Mouse (Mus musculus) heart, postnatal 0 days (tissue): ENCODE data around the gene Slc22a14. TPM values are rescaled to one million over a fixed set of nuclear protein-coding genes. Genes with fewer than 3 reads are reported as not detected.

ENCODE experiments used
- ATAC-seq: fragments of 200-750 bp; cut with Nextera tagmentation; 2 replicates; pipeline ENCODE4 v1.8.0; 2017; ENCODE audit warnings: low read depth, moderate number of reproducible peaks, moderate library complexity; ENCODE audit not compliant: insufficient read depth
- DNase-seq: peaks from one replicate; pipeline ENCODE4 v3.0.0-alpha.2; 2016; ENCODE audit warnings: low spot score
- H3K27ac ChIP-seq: fragments of 300-500 bp; sonication (generic); 2 replicates; pipeline ENCODE4 v1.5.1; 2014; ENCODE audit warnings: low read depth, mild to moderate bottlenecking
- H3K27me3 ChIP-seq: fragments of 300-500 bp; sonication (generic); 2 replicates; pipeline ENCODE4 v1.6.1; 2014; ENCODE audit warnings: low read length, mixed read lengths; ENCODE audit not compliant: control insufficient read depth, insufficient read depth
- H3K36me3 ChIP-seq: fragments of 300-500 bp; sonication (generic); replicated peaks from 2 replicates; pipeline ENCODE4 v1.6.1; 2014; ENCODE audit warnings: low read length, mixed read lengths; ENCODE audit not compliant: control insufficient read depth, insufficient read depth
- H3K4me1 ChIP-seq: fragments of 300-500 bp; sonication (generic); 2 replicates; pipeline ENCODE4 v1.6.1; 2014; ENCODE audit warnings: antibody characterized with exemption; ENCODE audit not compliant: control insufficient read depth, insufficient read depth
- H3K4me2 ChIP-seq: fragments of 300-500 bp; sonication (generic); 2 replicates; pipeline ENCODE4 v1.6.1; 2014; ENCODE audit warnings: low read depth, mild to moderate bottlenecking, low read length, moderate library complexity
- H3K4me3 ChIP-seq: fragments of 300-500 bp; sonication (generic); 2 replicates; pipeline ENCODE4 v1.5.1; 2014; ENCODE audit warnings: low read depth, low read length
- H3K9ac ChIP-seq: fragments of 300-500 bp; sonication (generic); replicated peaks from 2 replicates; pipeline ENCODE4 v1.6.1; 2014; ENCODE audit warnings: low read depth, low read length, mixed read lengths
- H3K9me3 ChIP-seq: fragments of 300-500 bp; sonication (generic); replicated peaks from 2 replicates; pipeline ENCODE4 v1.6.1; 2016; ENCODE audit warnings: low read length; ENCODE audit not compliant: control insufficient read depth
- CTCF ChIP-seq: IDR thresholded peaks from 2 replicates; pipeline ENCODE4 v1.5.1; 2016; ENCODE audit warnings: antibody characterized with exemption, control low read depth, low read depth
- EP300 ChIP-seq: IDR thresholded peaks from 2 replicates; pipeline ENCODE4 v1.6.1; 2016; ENCODE audit warnings: antibody characterized with exemption, low read depth
- WGBS: fragments of 180-500 bp; shearing (Covaris S2); extraction: QIAGEN DNeasy Blood & Tissue Kit; methylation state at CpG from one replicate; pipeline ENCODE4 v1.1.7; 2014; 5-methylcytosine and 5-hydroxymethylcytosine counted together
- polyA plus RNA-seq: library from polyadenylated mRNA; unstranded; fragments of >200 nt; fragmentation: Nextera tagmentation; extraction: Ambion mirVana; gene quantifications from 2 replicates; pipeline ENCODE4 v1.2.1, GENCODE M21; 2015
- total RNA-seq: library from RNA; depleted of rRNA; stranded (reverse); fragments of >200 nt; gene quantifications from 2 replicates; pipeline ENCODE4 v1.2.3, GENCODE M21; 2014; ENCODE audit warnings: low replicate concordance

Slc22a14 gene
- total and polyA plus RNA-seq, 2 experiments from 2014 or later = 0.08 TPM; not detected in 1

DNA sequence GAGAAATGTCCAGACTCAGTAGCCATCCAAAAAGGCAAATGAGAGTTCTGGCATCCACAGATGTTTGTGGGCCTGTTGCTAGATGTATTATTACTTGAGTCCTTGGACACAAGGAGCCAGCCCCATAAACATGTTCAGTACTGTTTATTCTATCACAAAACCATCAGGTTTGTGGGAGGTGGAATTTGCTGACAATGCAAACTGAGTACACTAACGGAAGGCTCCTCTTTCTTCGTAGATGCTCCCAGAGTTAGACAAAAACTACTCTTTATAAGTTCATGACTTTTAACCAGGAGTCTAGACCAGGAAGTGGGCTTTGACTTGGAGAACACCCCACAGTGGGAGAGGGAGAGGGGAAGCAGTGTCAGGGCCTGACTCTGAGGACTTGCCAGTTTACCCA is 197.7 kb downstream of the Slc22a14 start:
- Histone ChIP-seq H3K9me3 (no peaks in the 10 kb centered on the region), H3K27me3 (no peaks in the 10 kb centered on the region), H3K4me1 (no peaks in the 10 kb centered on the region), H3K4me2 (no peak overlapping the region), H3K4me3 (no peak overlapping the region), H3K9ac (no peak overlapping the region), H3K27ac (no peak overlapping the region), H3K36me3 (no peaks in the 10 kb centered on the region)
- DNase-seq (no peak), ATAC-seq (no peak)
- TF ChIP-seq EP300 = no peak
- no peak for TF ChIP-seq CTCF
- 87% methylated on average over 2 of the region's 2 CpGs for WGBS

DNA sequence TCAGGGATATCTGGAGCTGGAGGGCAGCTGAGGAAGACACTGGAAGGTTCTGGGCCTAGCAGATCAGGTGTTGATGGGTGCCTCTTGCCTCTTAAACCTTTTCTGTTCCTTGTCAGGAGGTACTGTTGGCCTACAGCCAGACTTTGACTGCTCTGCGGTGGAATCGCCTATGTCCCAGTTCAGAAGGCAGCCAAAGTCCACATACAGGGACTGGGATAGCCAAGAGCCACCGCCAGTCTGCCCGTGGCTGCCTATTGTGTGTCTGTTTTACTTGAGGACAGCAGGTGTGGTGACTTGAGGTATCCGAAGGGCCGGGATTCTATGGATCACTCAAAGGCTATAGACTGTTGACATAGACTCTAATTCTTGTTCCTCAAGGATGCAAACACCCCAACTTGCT is 199.8 kb downstream of the Slc22a14 start:
- Histone ChIP-seq H3K4me2 (no peak overlapping the region), H3K9me3 (no peaks in the 10 kb centered on the region), H3K4me3 (no peak overlapping the region), H3K9ac (no peak overlapping the region), H3K36me3 (no peaks in the 10 kb centered on the region), H3K4me1 (no peaks in the 10 kb centered on the region), H3K27ac (no peak overlapping the region), H3K27me3 (no peaks in the 10 kb centered on the region)
- WGBS = 73% methylated on average over 6 of the region's 6 CpGs
- DNase-seq = no peak
- no peak for ATAC-seq
- TF ChIP-seq EP300 (no peak), CTCF (no peak)

DNA sequence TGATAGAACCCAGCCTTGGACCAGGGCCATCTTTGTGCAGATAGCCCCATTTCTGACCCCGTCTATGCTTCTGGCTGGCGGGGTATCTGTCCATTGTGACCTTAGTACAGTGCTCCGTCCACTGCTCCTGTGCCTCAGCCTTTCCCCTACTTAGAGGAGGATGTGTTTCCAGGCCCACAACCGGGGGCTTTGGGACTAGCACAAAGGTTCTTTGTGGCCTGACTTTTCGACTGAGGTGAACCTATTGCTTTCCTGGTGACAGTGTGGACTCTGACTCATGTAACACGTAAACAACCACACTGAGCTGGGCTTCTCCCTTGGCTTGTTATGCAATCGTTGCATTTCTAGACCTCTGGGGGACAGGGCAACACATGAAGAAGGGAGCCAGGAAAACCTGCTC is 200.6 kb downstream of the Slc22a14 start:
- H3K27me3 ChIP-seq = no peaks in the 10 kb centered on the region
- ATAC-seq (no peak), DNase-seq (no peak)
- H3K36me3 ChIP-seq = no peaks in the 10 kb centered on the region
- H3K9ac ChIP-seq = no peak overlapping the region
- no peaks in the 10 kb centered on the region for H3K9me3 ChIP-seq
- WGBS = 73% methylated on average over 7 of the region's 7 CpGs
- H3K27ac ChIP-seq = no peak overlapping the region
- no peak overlapping the region for H3K4me2 ChIP-seq
- H3K4me3 ChIP-seq = no peak overlapping the region
- TF ChIP-seq EP300 (no peak), CTCF (no peak)
- no peaks in the 10 kb centered on the region for H3K4me1 ChIP-seq

DNA sequence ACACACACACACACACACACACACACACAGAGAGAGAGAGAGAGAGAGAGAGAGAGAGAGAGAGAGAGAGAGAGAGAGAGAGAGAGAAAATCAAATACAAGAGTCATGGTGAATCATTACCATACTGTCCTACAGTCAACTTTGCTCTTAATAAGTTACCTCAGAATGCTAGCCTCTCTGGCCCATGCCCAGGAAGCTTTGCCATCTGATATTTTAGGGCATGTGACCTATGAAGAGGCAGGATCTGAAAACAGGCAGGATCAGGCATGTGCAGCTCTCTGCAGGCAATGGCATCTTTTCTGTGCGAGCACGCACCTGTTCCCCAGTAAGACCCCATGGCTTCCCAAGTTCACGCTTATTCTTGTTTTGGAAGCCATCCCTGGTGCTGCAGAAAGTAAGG is 204.7 kb downstream of the Slc22a14 start:
- no peaks in the 10 kb centered on the region for H3K36me3 ChIP-seq
- H3K27ac ChIP-seq = no peak overlapping the region
- 0 out of 2 replicates have a peak, but pooled peaks cover 3% of the 10 kb centered on the region for H3K4me1 ChIP-seq
- no peaks in the 10 kb centered on the region for H3K9me3 ChIP-seq
- peaks cover 20% of the 10 kb centered on the region for H3K27me3 ChIP-seq
- H3K4me2 ChIP-seq = no peak overlapping the region
- 85% methylated on average over 3 of the region's 3 CpGs for WGBS
- no peak overlapping the region for H3K9ac ChIP-seq
- H3K4me3 ChIP-seq = no peak overlapping the region
- DNase-seq = no peak
- no peak for TF ChIP-seq EP300
- TF ChIP-seq CTCF = no peak
- no peak for ATAC-seq

DNA sequence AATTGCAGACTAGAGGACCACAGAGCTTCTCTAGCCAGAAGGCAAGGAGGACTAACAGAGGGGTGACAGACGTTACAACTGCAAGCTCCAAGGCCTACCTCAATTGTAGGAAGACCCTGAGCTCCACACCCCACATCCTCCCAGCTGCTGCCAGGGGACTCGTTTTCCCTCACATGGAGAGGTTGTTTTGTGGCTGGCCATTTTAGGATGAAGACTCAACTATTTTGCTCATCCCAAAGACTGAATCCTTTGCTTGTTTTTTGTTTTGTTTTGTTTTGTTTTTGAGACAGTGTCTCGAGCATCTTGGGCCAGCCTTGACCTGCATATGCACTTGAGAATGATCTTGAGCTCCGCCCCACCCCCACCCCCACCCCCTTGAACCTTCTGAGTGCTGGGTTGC is 206.5 kb downstream of the Slc22a14 start, which contains the start of gene Gm47289:
Gm47289 (plus strand) TSS at position 301 of the 400 bp plus-strand sequence.
- no peak for TF ChIP-seq CTCF

More for the DNA sequence above, 206.5 kb downstream of the Slc22a14 start, which contains the start of gene Gm47289:
- no peak within 1 kb of the TSS for H3K9ac ChIP-seq
- no peak within 1 kb of the TSS for H3K27ac ChIP-seq
- DNase-seq (no peak), ATAC-seq (no peak)
- 0 out of 2 replicates have a peak, but pooled peaks cover 3% of the 10 kb centered on the region for H3K4me1 ChIP-seq
- H3K9me3 ChIP-seq = no peaks in the 10 kb centered on the region
- peaks cover 30% of the 10 kb centered on the region for H3K27me3 ChIP-seq
- no peak within 1 kb of the TSS for H3K4me3 ChIP-seq
- H3K4me2 ChIP-seq = no peak within 1 kb of the TSS
- 39% methylated on average over 4 of the region's 4 CpGs for WGBS
- H3K36me3 ChIP-seq = no peaks in the 10 kb centered on the region
